Mouse (Mus musculus) retina, postnatal 7 days (tissue): ENCODE results near the gene Ntrk1.

Experiments used
- DNase-seq: peaks from one replicate; pipeline ENCODE4 v3.0.0-alpha.2; 2012; ENCODE audit warnings: low read depth, low spot score

The Ntrk1 gene

GRCm38 (mm10) chr3:87753829-87754228, 41.1 kb downstream of the Ntrk1 start:
- no peak for DNase-seq

GRCm38 (mm10) chr3:87752567-87752966, 42.4 kb downstream of the Ntrk1 start:
- no peak for DNase-seq

- no peak for DNase-seq
Observed at GRCm38 (mm10) chr3:87749977-87750376, 45.0 kb downstream of the Ntrk1 start.

- DNase-seq = peak; percentile 16
Observed at GRCm38 (mm10) chr3:87749036-87749435, 45.9 kb downstream of the Ntrk1 start.

- DNase-seq = peak; percentile 27
Observed at GRCm38 (mm10) chr3:87748431-87748830, 46.5 kb downstream of the Ntrk1 start, which contains the start of gene Lrrc71. Gene Lrrc71, minus strand, starts transcription at chr3:87748625.

GRCm38 (mm10) chr3:87745036-87745659, 49.8 kb downstream of the Ntrk1 start:
- no peak for DNase-seq

GRCm38 (mm10) chr3:87743927-87744326, 51.0 kb downstream of the Ntrk1 start:
- no peak for DNase-seq

- DNase-seq = no peak
Observed at GRCm38 (mm10) chr3:87742735-87743134, 52.2 kb downstream of the Ntrk1 start.

- DNase-seq = no peak
Observed at GRCm38 (mm10) chr3:87742013-87742412, 52.9 kb downstream of the Ntrk1 start.

GRCm38 (mm10) chr3:87738906-87739305, 56.1 kb downstream of the Ntrk1 start:
- no peak for DNase-seq

GRCm38 (mm10) chr3:87735335-87735734, 59.6 kb downstream of the Ntrk1 start:
- no peak for DNase-seq

GRCm38 (mm10) chr3:87733984-87734761, 60.8 kb downstream of the Ntrk1 start:
- no peak for DNase-seq

GRCm38 (mm10) chr3:87733098-87733497, 61.9 kb downstream of the Ntrk1 start:
- DNase-seq = no peak

- DNase-seq = no peak
Observed at GRCm38 (mm10) chr3:87728696-87729095, 66.3 kb downstream of the Ntrk1 start.
